Mouse (Mus musculus): ENCODE measurements at regions not wholly inside any gene's neighbourhood (a gene's known extent, or its start where the extent isn't known, plus 50 kb on each side); places are given as distances from the start of the nearest gene placed in this dataset.
A peak's percentile ranks its signal among the peaks of the same experiment; 100 is the strongest.

DNA sequence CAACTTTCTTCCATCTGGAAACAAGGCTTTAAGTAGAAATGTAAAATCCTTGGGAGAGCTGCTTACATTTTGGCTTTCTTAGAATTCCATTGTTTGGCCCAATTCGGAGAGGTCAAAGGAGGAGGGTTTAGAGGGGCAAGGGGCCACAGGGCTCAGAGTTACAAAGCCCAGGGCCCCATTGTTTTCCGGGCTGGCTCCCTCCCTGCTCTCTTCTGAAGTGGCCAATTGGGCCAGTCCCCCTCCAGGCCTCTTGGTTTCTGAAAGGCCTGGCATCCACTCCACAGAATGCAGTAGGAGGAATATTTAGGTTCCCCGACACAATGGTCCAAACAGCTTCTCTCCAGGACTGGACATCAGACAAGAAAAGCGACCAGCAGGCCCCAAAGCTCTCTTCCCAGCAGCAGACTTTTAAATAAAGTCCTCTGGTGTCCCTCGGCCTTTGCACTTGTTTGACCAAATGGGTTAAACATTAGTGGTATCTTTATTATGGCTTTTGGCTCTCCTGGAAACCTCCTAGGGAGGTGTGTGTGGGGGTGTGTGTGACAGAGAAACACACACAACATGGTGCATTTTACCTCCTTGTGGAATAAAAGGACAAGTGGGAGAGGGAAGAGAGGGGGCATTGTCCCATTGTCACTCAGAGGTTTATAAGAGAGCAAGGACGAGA lies 456.6 kb downstream of the Wdr11 start:
- DNase-seq (ENCODE audit: low spot score) (no peak), ATAC-seq (replicated peaks; ENCODE audit: insufficient number of reproducible peaks, low FRiP score, low TSS enrichment, low read depth) (no peak)
- H3K27ac ChIP-seq (replicated peaks; ENCODE audit: low read depth, low read length) = no peak overlapping the region
- no peaks in the 10 kb centered on the region for H3K9me3 ChIP-seq (replicated peaks; ENCODE audit: control insufficient read depth, low read length)
- no peaks in the 10 kb centered on the region for H3K27me3 ChIP-seq (ENCODE audit: control insufficient read depth, insufficient read depth, low read length)
- H3K36me3 ChIP-seq (replicated peaks; ENCODE audit: control insufficient read depth, insufficient read depth, low read depth, low read length) = no peaks in the 10 kb centered on the region
- WGBS = 23% methylated on average over 6 of the region's 6 CpGs
- H3K9ac ChIP-seq (replicated peaks; ENCODE audit: low read length) = no peak overlapping the region
- no peak overlapping the region for H3K4me2 ChIP-seq (ENCODE audit: low read depth, low read length)
- no peaks in the 10 kb centered on the region for H3K4me1 ChIP-seq (ENCODE audit: control insufficient read depth, insufficient read depth, low read length)
- H3K4me3 ChIP-seq (ENCODE audit: low read depth, low read length) = no peak overlapping the region

DNA sequence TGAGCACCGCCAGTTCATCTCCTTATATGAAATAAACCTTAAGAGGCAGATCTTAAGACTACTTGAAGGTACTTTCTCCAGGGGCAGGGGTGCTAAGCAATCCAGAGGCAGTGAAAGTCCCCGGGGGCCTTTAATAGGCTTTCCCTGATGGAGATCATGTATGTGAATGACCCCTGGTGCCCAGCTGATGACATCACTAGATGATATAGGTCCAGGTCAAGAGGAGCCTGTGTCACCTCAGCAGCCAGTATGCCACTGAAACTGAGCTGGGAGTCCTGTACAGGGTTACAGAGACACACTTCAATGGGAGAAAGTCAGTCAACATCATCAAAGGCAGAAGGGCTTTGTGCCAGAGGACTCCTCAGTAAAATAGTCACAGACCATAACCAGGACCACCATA lies 457.8 kb downstream of the Wdr11 start:
- H3K4me2 ChIP-seq (ENCODE audit: low read depth, low read length) = no peak overlapping the region
- no peak overlapping the region for H3K27ac ChIP-seq (replicated peaks; ENCODE audit: low read depth, low read length)
- no peak for DNase-seq (ENCODE audit: low spot score)
- no peaks in the 10 kb centered on the region for H3K9me3 ChIP-seq (replicated peaks; ENCODE audit: control insufficient read depth, low read length)
- WGBS = 82% methylated on average over 2 of the region's 2 CpGs
- no peaks in the 10 kb centered on the region for H3K36me3 ChIP-seq (replicated peaks; ENCODE audit: control insufficient read depth, insufficient read depth, low read depth, low read length)
- no peak overlapping the region for H3K9ac ChIP-seq (replicated peaks; ENCODE audit: low read length)
- H3K27me3 ChIP-seq (ENCODE audit: control insufficient read depth, insufficient read depth, low read length) = no peaks in the 10 kb centered on the region
- no peak for ATAC-seq (replicated peaks; ENCODE audit: insufficient number of reproducible peaks, low FRiP score, low TSS enrichment, low read depth)
- H3K4me1 ChIP-seq (ENCODE audit: control insufficient read depth, insufficient read depth, low read length) = no peaks in the 10 kb centered on the region
- no peak overlapping the region for H3K4me3 ChIP-seq (ENCODE audit: low read depth, low read length)

DNA sequence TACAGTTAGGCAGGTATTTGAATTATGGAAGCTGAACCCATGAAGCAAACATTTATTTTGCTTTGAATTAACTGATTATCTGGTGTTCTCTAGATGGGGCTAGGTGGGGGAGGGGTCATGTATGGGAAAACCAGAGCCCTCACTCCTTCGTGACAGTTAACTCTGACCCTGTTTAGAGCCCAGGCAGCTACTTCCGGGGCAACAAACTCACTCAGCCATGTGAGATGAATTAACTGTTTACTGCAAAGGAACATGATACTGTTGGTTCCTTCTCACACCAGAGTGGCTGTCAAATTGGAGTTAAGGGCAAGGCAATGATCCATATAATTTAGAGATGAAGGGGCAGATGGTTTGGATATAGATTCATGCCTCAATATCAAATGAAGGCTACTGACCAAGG lies 458.5 kb downstream of the Wdr11 start:
- Histone ChIP-seq H3K9me3 (replicated peaks; ENCODE audit: control insufficient read depth, low read length) (no peaks in the 10 kb centered on the region), H3K9ac (replicated peaks; ENCODE audit: low read length) (no peak overlapping the region), H3K36me3 (replicated peaks; ENCODE audit: control insufficient read depth, insufficient read depth, low read depth, low read length) (no peaks in the 10 kb centered on the region), H3K4me2 (ENCODE audit: low read depth, low read length) (no peak overlapping the region), H3K4me1 (ENCODE audit: control insufficient read depth, insufficient read depth, low read length) (no peaks in the 10 kb centered on the region), H3K4me3 (ENCODE audit: low read depth, low read length) (no peak overlapping the region), H3K27ac (replicated peaks; ENCODE audit: low read depth, low read length) (no peak overlapping the region), H3K27me3 (ENCODE audit: control insufficient read depth, insufficient read depth, low read length) (no peaks in the 10 kb centered on the region)
- 3% methylated on average over 2 of the region's 2 CpGs for WGBS
- DNase-seq (ENCODE audit: low spot score) = peak; percentile 47
- no peak for ATAC-seq (replicated peaks; ENCODE audit: insufficient number of reproducible peaks, low FRiP score, low TSS enrichment, low read depth)

DNA sequence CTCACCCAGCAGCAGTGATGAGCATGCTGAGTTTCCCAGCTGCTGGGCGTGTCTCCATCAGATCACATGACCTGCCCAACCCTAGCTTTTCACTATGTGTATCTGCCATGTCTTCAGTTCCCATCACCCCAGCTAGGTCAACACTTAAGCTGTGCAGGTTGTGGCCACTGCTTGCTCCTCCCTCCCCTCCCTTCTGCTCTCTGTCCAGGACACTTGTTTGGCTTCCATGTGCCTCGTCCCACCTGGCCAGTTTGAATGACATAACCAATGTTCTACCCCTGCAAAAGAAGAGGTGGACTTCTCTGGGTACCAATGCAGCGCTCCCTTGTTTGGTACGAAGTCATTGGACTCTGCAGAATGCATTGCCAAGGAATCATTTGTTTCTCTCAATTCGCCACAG lies 460.7 kb downstream of the Wdr11 start:
- DNase-seq (ENCODE audit: low spot score) (no peak), ATAC-seq (replicated peaks; ENCODE audit: insufficient number of reproducible peaks, low FRiP score, low TSS enrichment, low read depth) (no peak)
- H3K27ac ChIP-seq (replicated peaks; ENCODE audit: low read depth, low read length) = no peak overlapping the region
- H3K9ac ChIP-seq (replicated peaks; ENCODE audit: low read length) = no peak overlapping the region
- H3K9me3 ChIP-seq (replicated peaks; ENCODE audit: control insufficient read depth, low read length) = no peaks in the 10 kb centered on the region
- H3K36me3 ChIP-seq (replicated peaks; ENCODE audit: control insufficient read depth, insufficient read depth, low read depth, low read length) = no peaks in the 10 kb centered on the region
- 93% methylated on average over 5 of the region's 5 CpGs for WGBS
- H3K4me2 ChIP-seq (ENCODE audit: low read depth, low read length) = no peak overlapping the region
- no peaks in the 10 kb centered on the region for H3K27me3 ChIP-seq (ENCODE audit: control insufficient read depth, insufficient read depth, low read length)
- no peak overlapping the region for H3K4me3 ChIP-seq (ENCODE audit: low read depth, low read length)
- no peaks in the 10 kb centered on the region for H3K4me1 ChIP-seq (ENCODE audit: control insufficient read depth, insufficient read depth, low read length)

DNA sequence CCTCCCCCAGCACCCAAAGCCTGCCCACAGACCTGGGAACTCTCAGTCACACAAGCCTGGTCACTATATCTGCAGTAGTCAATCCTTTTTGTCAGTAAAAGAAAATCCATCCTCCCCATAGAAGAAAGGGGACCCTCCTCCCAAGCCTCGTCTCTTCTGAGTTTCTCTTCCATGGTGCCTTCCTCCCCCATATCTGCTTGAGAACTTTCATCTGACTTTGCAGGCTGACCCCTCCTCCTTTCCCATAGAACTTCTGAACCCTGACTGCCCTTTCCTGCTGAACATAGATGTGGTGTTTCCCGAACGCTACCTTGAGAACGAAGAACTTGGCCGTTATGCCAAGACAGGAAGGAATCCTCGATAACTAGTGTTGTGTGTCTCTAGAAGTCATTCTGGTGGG lies 462.5 kb downstream of the Ate1 start:
- Histone ChIP-seq H3K9ac (replicated peaks; ENCODE audit: low read length) (no peak overlapping the region), H3K27ac (replicated peaks; ENCODE audit: low read depth, low read length) (no peak overlapping the region), H3K9me3 (replicated peaks; ENCODE audit: control insufficient read depth, low read length) (no peaks in the 10 kb centered on the region), H3K4me3 (ENCODE audit: low read depth, low read length) (no peak overlapping the region), H3K27me3 (ENCODE audit: control insufficient read depth, insufficient read depth, low read length) (no peaks in the 10 kb centered on the region), H3K4me2 (ENCODE audit: low read depth, low read length) (no peak overlapping the region), H3K36me3 (replicated peaks; ENCODE audit: control insufficient read depth, insufficient read depth, low read depth, low read length) (no peaks in the 10 kb centered on the region), H3K4me1 (ENCODE audit: control insufficient read depth, insufficient read depth, low read length) (no peaks in the 10 kb centered on the region)
- DNase-seq (ENCODE audit: low spot score) (no peak), ATAC-seq (replicated peaks; ENCODE audit: insufficient number of reproducible peaks, low FRiP score, low TSS enrichment, low read depth) (no peak)
- 82% methylated on average over 6 of the region's 6 CpGs for WGBS

DNA sequence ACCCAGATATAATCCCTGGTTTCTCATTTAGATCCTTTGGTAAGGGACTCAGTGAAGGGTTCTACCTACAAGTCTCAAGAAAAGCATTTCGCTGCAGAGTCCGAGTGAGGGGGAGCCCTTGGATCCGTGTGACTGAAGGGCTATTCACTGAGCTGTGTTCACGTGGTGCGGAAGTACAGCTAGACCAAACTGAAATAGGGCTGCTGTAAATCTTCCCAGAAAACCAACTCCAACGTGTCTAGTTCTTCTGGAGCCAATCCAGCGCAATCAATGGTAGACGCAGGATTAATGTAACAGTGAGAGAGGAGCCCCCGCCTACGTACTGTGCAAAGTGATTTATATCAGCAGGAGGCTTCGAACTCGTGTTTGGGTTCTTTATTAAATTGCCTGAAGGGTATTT lies 461.9 kb downstream of the Ate1 start:
- H3K4me2 ChIP-seq (ENCODE audit: low read depth, low read length) = no peak overlapping the region
- H3K9me3 ChIP-seq (replicated peaks; ENCODE audit: control insufficient read depth, low read length) = no peaks in the 10 kb centered on the region
- ATAC-seq (replicated peaks; ENCODE audit: insufficient number of reproducible peaks, low FRiP score, low TSS enrichment, low read depth) = no peak
- no peak overlapping the region for H3K27ac ChIP-seq (replicated peaks; ENCODE audit: low read depth, low read length)
- no peaks in the 10 kb centered on the region for H3K27me3 ChIP-seq (ENCODE audit: control insufficient read depth, insufficient read depth, low read length)
- no peak overlapping the region for H3K4me3 ChIP-seq (ENCODE audit: low read depth, low read length)
- no peak overlapping the region for H3K9ac ChIP-seq (replicated peaks; ENCODE audit: low read length)
- DNase-seq (ENCODE audit: low spot score) = no peak
- 84% methylated on average over 12 of the region's 12 CpGs for WGBS
- H3K4me1 ChIP-seq (ENCODE audit: control insufficient read depth, insufficient read depth, low read length) = no peaks in the 10 kb centered on the region
- no peaks in the 10 kb centered on the region for H3K36me3 ChIP-seq (replicated peaks; ENCODE audit: control insufficient read depth, insufficient read depth, low read depth, low read length)

DNA sequence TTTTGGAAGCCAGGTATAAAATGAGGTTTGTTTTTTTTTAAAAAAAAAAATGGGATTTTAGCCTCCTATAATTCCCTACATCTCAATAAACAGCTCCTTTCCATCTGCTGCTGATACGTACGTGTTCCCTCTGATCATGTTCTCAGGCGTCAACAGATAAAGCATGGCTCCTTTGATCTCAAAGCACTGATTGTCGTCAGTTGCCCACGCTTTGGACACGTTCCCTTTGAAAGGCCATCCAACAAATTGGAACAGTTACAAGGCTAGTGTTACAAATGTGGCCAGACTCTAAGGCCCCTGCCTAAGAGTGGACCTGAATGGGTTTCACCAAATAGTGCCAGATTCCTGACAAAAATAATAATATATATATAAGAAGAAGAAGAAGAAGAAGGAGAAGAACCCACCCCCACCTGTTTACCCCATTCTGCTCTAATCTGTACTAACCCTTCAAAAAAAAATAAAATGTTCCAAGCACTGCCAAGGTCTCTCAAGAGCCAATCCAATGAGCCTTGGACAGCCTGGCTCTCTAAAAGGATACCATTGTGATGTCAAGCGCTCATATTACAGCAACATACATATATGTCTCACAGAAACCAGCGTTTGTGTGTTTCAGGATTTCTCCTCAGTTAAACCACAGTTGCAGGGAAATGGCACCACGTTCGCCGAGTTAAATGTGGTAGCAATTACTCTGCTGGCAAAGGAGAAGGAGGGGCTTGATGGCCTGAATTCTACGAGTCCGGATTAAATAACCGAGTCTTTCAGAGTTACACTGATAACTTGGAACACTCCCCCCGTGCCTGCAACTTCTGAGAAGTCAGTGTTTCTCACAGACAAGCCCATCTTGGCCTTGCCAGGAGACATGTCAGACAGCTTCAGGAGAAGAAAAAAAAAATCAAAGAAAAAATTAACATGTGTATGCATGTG lies 460.2 kb downstream of the Ate1 start:
- no peak overlapping the region for H3K4me2 ChIP-seq (ENCODE audit: low read depth, low read length)
- DNase-seq (ENCODE audit: low spot score) (peak; percentile 85), ATAC-seq (replicated peaks; ENCODE audit: insufficient number of reproducible peaks, low FRiP score, low TSS enrichment, low read depth) (no peak; the same call in 1 of the 2 replicates)
- H3K36me3 ChIP-seq (replicated peaks; ENCODE audit: control insufficient read depth, insufficient read depth, low read depth, low read length) = no peaks in the 10 kb centered on the region
- H3K27ac ChIP-seq (replicated peaks; ENCODE audit: low read depth, low read length) = peak overlapping the region; percentile 17
- WGBS = 36% methylated on average over 15 of the region's 15 CpGs
- no peak overlapping the region for H3K4me3 ChIP-seq (ENCODE audit: low read depth, low read length)
- no peaks in the 10 kb centered on the region for H3K9me3 ChIP-seq (replicated peaks; ENCODE audit: control insufficient read depth, low read length)
- no peaks in the 10 kb centered on the region for H3K4me1 ChIP-seq (ENCODE audit: control insufficient read depth, insufficient read depth, low read length)
- no peak overlapping the region; the same call in 1 of the 2 replicates for H3K9ac ChIP-seq (replicated peaks; ENCODE audit: low read length)
- no peaks in the 10 kb centered on the region for H3K27me3 ChIP-seq (ENCODE audit: control insufficient read depth, insufficient read depth, low read length)

DNA sequence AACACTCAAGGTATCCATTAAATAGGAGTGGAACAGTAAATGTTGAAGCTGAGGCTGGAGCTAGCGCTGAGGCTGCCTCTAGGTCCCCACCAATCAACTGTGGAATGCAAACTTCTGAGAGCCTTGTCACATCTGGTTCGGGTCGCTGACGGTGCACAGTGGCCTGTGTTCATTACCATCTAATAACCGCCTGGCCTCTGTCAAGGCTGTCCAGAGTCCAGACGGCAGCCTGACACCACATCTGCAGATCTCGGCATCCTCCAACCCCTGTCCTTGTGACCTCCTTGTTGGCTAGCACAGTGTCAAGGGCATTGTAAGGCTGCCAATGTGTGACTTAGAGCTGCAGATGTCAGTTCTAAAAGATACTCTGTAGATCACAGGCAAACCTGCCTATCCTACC lies 455.7 kb downstream of the Ate1 start:
- ATAC-seq (replicated peaks; ENCODE audit: insufficient number of reproducible peaks, low FRiP score, low TSS enrichment, low read depth) = no peak
- no peak overlapping the region for H3K9ac ChIP-seq (replicated peaks; ENCODE audit: low read length)
- H3K27ac ChIP-seq (replicated peaks; ENCODE audit: low read depth, low read length) = no peak overlapping the region
- no peaks in the 10 kb centered on the region for H3K36me3 ChIP-seq (replicated peaks; ENCODE audit: control insufficient read depth, insufficient read depth, low read depth, low read length)
- H3K9me3 ChIP-seq (replicated peaks; ENCODE audit: control insufficient read depth, low read length) = no peaks in the 10 kb centered on the region
- no peaks in the 10 kb centered on the region for H3K4me1 ChIP-seq (ENCODE audit: control insufficient read depth, insufficient read depth, low read length)
- WGBS = 18% methylated on average over 7 of the region's 7 CpGs
- DNase-seq (ENCODE audit: low spot score) = peak; percentile 60
- H3K27me3 ChIP-seq (ENCODE audit: control insufficient read depth, insufficient read depth, low read length) = no peaks in the 10 kb centered on the region
- no peak overlapping the region for H3K4me3 ChIP-seq (ENCODE audit: low read depth, low read length)
- no peak overlapping the region for H3K4me2 ChIP-seq (ENCODE audit: low read depth, low read length)
